Mouse (Mus musculus) megakaryocyte, adult 5-6 weeks (primary cell): ENCODE measurements around the gene Insc. TPM values are rescaled to one million over a fixed set of nuclear protein-coding genes. Genes with fewer than 3 reads are reported as not detected.

Experiments used
- ATAC-seq: 2 replicates; pipeline ENCODE4 v1.8.0; 2016; ENCODE audit warnings: mild to moderate bottlenecking, inconsistent platforms; ENCODE audit not compliant: poor library complexity, severe bottlenecking
- total RNA-seq, 2 experiments: library from RNA; stranded (forward) in 1 of 2; stranded (reverse) in 1 of 2; fragments of 153-499, 151-499 nt in 1 of 2; fragments of 221-1000, 200-1000 nt in 1 of 2; gene quantifications; 2 replicates each; pipeline versions ENCODE4 v1.2.3 to v1.2.4; 2015 to 2017

Gene Insc
- total RNA-seq, 2 experiments from 2014 or later: not detected

GRCm38 (mm10) chr7:114896966-114897697 is 153.6 kb downstream of the Insc start:
- no peak for ATAC-seq

Other genes with a start within 250 kb of the Insc start
- 4.3 and 5.4 TPM in 2 replicates for gene Cyp2r1, start 180.7 kb upstream of the Insc start, total RNA-seq (2015)
- gene Cyp2r1, start 180.7 kb upstream of the Insc start, total RNA-seq (2017): 1.7 and 2.0 TPM in 2 replicates
- not detected in 2 replicates for gene Calca, start 107.3 kb upstream of the Insc start, total RNA-seq (2015)
- gene Calca, start 107.3 kb upstream of the Insc start, total RNA-seq (2017): not detected in 2 replicates
- not detected in 2 replicates for gene Calcb, start 25.1 kb upstream of the Insc start, total RNA-seq (2015)
- gene Calcb, start 25.1 kb upstream of the Insc start, total RNA-seq (2017): not detected in 2 replicates